Mouse (Mus musculus) forebrain, embryonic 13.5 days (tissue): ENCODE data around the gene Tmem265. TPM values are rescaled to one million over a fixed set of nuclear protein-coding genes. Genes with fewer than 3 reads are reported as not detected.

Experiments
- ATAC-seq: fragments of 200-750 bp; cut with Nextera tagmentation; 2 replicates; pipeline ENCODE4 v1.8.0; 2017
- H3K27ac ChIP-seq: fragments of 300-500 bp; sonication (generic); 2 replicates; pipeline ENCODE4 v1.5.1; 2015; ENCODE audit warnings: inconsistent platforms, mild to moderate bottlenecking, moderate library complexity
- H3K27me3 ChIP-seq: fragments of 300-500 bp; sonication (generic); 2 replicates; pipeline ENCODE4 v1.6.1; 2015; ENCODE audit warnings: mild to moderate bottlenecking, inconsistent platforms
- H3K36me3 ChIP-seq: fragments of 300-500 bp; sonication (generic); 2 replicates; pipeline ENCODE4 v1.6.1; 2015; ENCODE audit warnings: mild to moderate bottlenecking, inconsistent platforms; ENCODE audit not compliant: poor library complexity, severe bottlenecking
- H3K4me1 ChIP-seq: fragments of 300-500 bp; sonication (generic); 2 replicates; pipeline ENCODE4 v1.6.1; 2015; ENCODE audit warnings: inconsistent platforms
- H3K4me2 ChIP-seq: fragments of 300-500 bp; sonication (generic); 2 replicates; pipeline ENCODE4 v1.6.1; 2015; ENCODE audit warnings: inconsistent platforms, mild to moderate bottlenecking, moderate library complexity
- H3K4me3 ChIP-seq: fragments of 300-500 bp; sonication (generic); 2 replicates; pipeline ENCODE4 v1.5.1; 2015; ENCODE audit warnings: mild to moderate bottlenecking, inconsistent platforms
- H3K9ac ChIP-seq: fragments of 300-500 bp; sonication (generic); 2 replicates; pipeline ENCODE4 v1.6.1; 2015; ENCODE audit warnings: mild to moderate bottlenecking, inconsistent platforms
- H3K9me3 ChIP-seq: fragments of 300-500 bp; sonication (generic); replicated peaks from 2 replicates; pipeline ENCODE4 v1.6.1; 2016; ENCODE audit warnings: inconsistent platforms
- WGBS: fragments of 180-500 bp; shearing (Covaris S2); methylation state at CpG from one replicate; pipeline ENCODE4 v1.1.7; 2015; 5-methylcytosine and 5-hydroxymethylcytosine counted together
- polyA plus RNA-seq: library from polyadenylated mRNA; unstranded; fragments of >200 nt; fragmentation: Nextera tagmentation; extraction: Ambion mirVana; gene quantifications from 2 replicates; pipeline ENCODE4 v1.2.1, GENCODE M21; 2015

Gene Tmem265
- polyA plus RNA-seq, 1 experiment from 2014 or later: 5.7 TPM

GRCm38 (mm10) chr7:127614891-127615843 is 54.0 kb downstream of the Tmem265 start, which contains the start of gene Zfp629:
Gene Zfp629 (minus strand): TSS chr7:127615797.
- peak within 1 kb of the TSS; percentile 96 for H3K9ac ChIP-seq
- under 1% methylated on average over 42 of the region's 50 CpGs for WGBS
- ATAC-seq: peak; percentile 92
- H3K27ac ChIP-seq: peak within 1 kb of the TSS; percentile 79
- H3K9me3 ChIP-seq: no peaks in the 10 kb centered on the region
- H3K36me3 ChIP-seq: peaks cover 27% of the 10 kb centered on the region
- peaks cover 35% of the 10 kb centered on the region for H3K4me1 ChIP-seq
- H3K4me2 ChIP-seq: peak within 1 kb of the TSS; percentile 92
- no peaks in the 10 kb centered on the region for H3K27me3 ChIP-seq
- peak within 1 kb of the TSS; percentile 100 for H3K4me3 ChIP-seq

- Histone ChIP-seq H3K9ac (0 out of 2 replicates have a peak overlapping the region, but pooled peaks have one; percentile 26), H3K27ac (no peak overlapping the region), H3K4me2 (peak overlapping the region; percentile 92), H3K27me3 (no peaks in the 10 kb centered on the region), H3K4me3 (peak overlapping the region; percentile 100; the same call in 1 of the 2 replicates), H3K36me3 (peaks cover 15% of the 10 kb centered on the region), H3K9me3 (no peaks in the 10 kb centered on the region), H3K4me1 (peaks cover 35% of the 10 kb centered on the region)
- 70% methylated on average over 1 of the region's 1 CpGs for WGBS
- ATAC-seq: no peak
Measured at GRCm38 (mm10) chr7:127616336-127616735, 55.1 kb downstream of the Tmem265 start.

Other genes with a start within 250 kb of the Tmem265 start
- gene Zfp768, start 215.8 kb upstream of the Tmem265 start, polyA plus RNA-seq: 11.8 and 12.6 TPM in 2 replicates
- gene Zfp747, start 185.3 kb upstream of the Tmem265 start, polyA plus RNA-seq: 6.4 and 8.6 TPM in 2 replicates
- gene 9130019O22Rik, start 174.2 kb upstream of the Tmem265 start, polyA plus RNA-seq: 5.3 and 5.5 TPM in 2 replicates
- gene E430018J23Rik, start 167.8 kb upstream of the Tmem265 start, polyA plus RNA-seq: 6.0 and 7.2 TPM in 2 replicates
- gene Zfp764, start 154.6 kb upstream of the Tmem265 start, polyA plus RNA-seq: 4.3 and 5.4 TPM in 2 replicates
- gene Zfp688, start 139.3 kb upstream of the Tmem265 start, polyA plus RNA-seq: 30.3 and 36.2 TPM in 2 replicates
- 16.6 and 17.4 TPM in 2 replicates for gene Zfp689, start 112.2 kb upstream of the Tmem265 start, polyA plus RNA-seq
- gene Prr14, start 101.8 kb upstream of the Tmem265 start, polyA plus RNA-seq: 49.6 and 51.0 TPM in 2 replicates
- 11.2 and 11.9 TPM in 2 replicates for gene Fbrs, start 82.2 kb upstream of the Tmem265 start, polyA plus RNA-seq
- gene Srcap, start 49.4 kb upstream of the Tmem265 start, polyA plus RNA-seq: 50.3 and 55.2 TPM in 2 replicates
- gene Gm42715, start 41.8 kb upstream of the Tmem265 start, polyA plus RNA-seq: 19.5 and 21.2 TPM in 2 replicates
- 58.6 and 63.4 TPM in 2 replicates for gene Phkg2, start 11.9 kb downstream of the Tmem265 start, polyA plus RNA-seq
- gene Ccdc189, start 27.2 kb downstream of the Tmem265 start, polyA plus RNA-seq: 13.8 and 15.6 TPM in 2 replicates
- gene Rnf40, start 27.4 kb downstream of the Tmem265 start, polyA plus RNA-seq: 43.1 and 51.9 TPM in 2 replicates
- gene Zfp629, start 54.4 kb downstream of the Tmem265 start, polyA plus RNA-seq: 18.6 and 22.0 TPM in 2 replicates
- 36.6 and 40.8 TPM in 2 replicates for gene Bcl7c, start 147.5 kb downstream of the Tmem265 start, polyA plus RNA-seq
- 3.8 and 4.4 TPM in 2 replicates for gene Ctf1, start 151.3 kb downstream of the Tmem265 start, polyA plus RNA-seq
- 0.19 and 0.36 TPM in 2 replicates for gene Ctf2, start 170.8 kb downstream of the Tmem265 start, polyA plus RNA-seq
- 7.7 and 9.6 TPM in 2 replicates for gene Fbxl19, start 183.2 kb downstream of the Tmem265 start, polyA plus RNA-seq
- 4.8 and 5.4 TPM in 2 replicates for gene Orai3, start 208.4 kb downstream of the Tmem265 start, polyA plus RNA-seq
- 20.0 and 21.5 TPM in 2 replicates for gene Setd1a, start 215.3 kb downstream of the Tmem265 start, polyA plus RNA-seq
- not detected in 2 replicates for gene Gm49388, start 224.2 kb downstream of the Tmem265 start, polyA plus RNA-seq
- 5.0 and 7.5 TPM in 2 replicates for gene Hsd3b7, start 239.2 kb downstream of the Tmem265 start, polyA plus RNA-seq